Mouse (Mus musculus) urinary bladder, adult 2 months (tissue): ENCODE measurements around the gene Xab2. TPM values are rescaled to one million over a fixed set of nuclear protein-coding genes. Genes with fewer than 3 reads are reported as not detected.

ENCODE experiments used
- polyA plus RNA-seq: library from polyadenylated mRNA; depleted of rRNA; stranded (reverse); fragments of >200 nt; gene quantifications from 2 replicates; pipeline ENCODE4 v1.2.3, GENCODE M21; 2012; rRNA removed

The Xab2 gene
- polyA plus RNA-seq, 1 experiment: 54.9 TPM

Other genes with a start within 250 kb of the Xab2 start
- gene Arhgef18, start 228.3 kb downstream of the Xab2 start, polyA plus RNA-seq: 34.0 and 36.5 TPM in 2 replicates
- 8.5 and 11.1 TPM in 2 replicates for gene Pex11g, start 153.6 kb downstream of the Xab2 start, polyA plus RNA-seq
- 0.15 and 0.26 TPM in 2 replicates for gene Tex45, start 150.5 kb downstream of the Xab2 start, polyA plus RNA-seq
- gene Zfp358, start 128.2 kb downstream of the Xab2 start, polyA plus RNA-seq: 27.5 and 31.0 TPM in 2 replicates
- 104 and 125 TPM in 2 replicates for gene Mcoln1, start 120.9 kb downstream of the Xab2 start, polyA plus RNA-seq
- gene Pnpla6, start 105.9 kb downstream of the Xab2 start, polyA plus RNA-seq: 50.0 and 54.3 TPM in 2 replicates
- gene C330021F23Rik, start 53.3 kb downstream of the Xab2 start, polyA plus RNA-seq: 0.18 and 0.33 TPM in 2 replicates
- 13.3 and 16.1 TPM in 2 replicates for gene Camsap3, start 34.0 kb downstream of the Xab2 start, polyA plus RNA-seq
- 65.2 and 71.8 TPM in 2 replicates for gene Pet100, start 232 bp upstream of the Xab2 start, polyA plus RNA-seq
- gene Pcp2, start 4.2 kb upstream of the Xab2 start, polyA plus RNA-seq: not detected in 2 replicates
- 135 and 202 TPM in 2 replicates for gene Stxbp2, start 9.6 kb upstream of the Xab2 start, polyA plus RNA-seq
- 53.8 and 69.7 TPM in 2 replicates for gene Retn, start 34.5 kb upstream of the Xab2 start, polyA plus RNA-seq
- gene Mcemp1, start 44.4 kb upstream of the Xab2 start, polyA plus RNA-seq: 0.39 and 0.43 TPM in 2 replicates
- 4.6 and 9.2 TPM in 2 replicates for gene Fcor, start 51.0 kb upstream of the Xab2 start, polyA plus RNA-seq
- 26.9 and 29.5 TPM in 2 replicates for gene Trappc5, start 55.0 kb upstream of the Xab2 start, polyA plus RNA-seq
- gene Fcer2a, start 72.9 kb upstream of the Xab2 start, polyA plus RNA-seq: 0.12 and 0.13 TPM in 2 replicates
- 0.08 and 0.29 TPM in 2 replicates for gene Clec4g, start 99.3 kb upstream of the Xab2 start, polyA plus RNA-seq
- 7.0 and 8.5 TPM in 2 replicates for gene Cd209a, start 127.7 kb upstream of the Xab2 start, polyA plus RNA-seq
- gene Cd209e, start 233.0 kb upstream of the Xab2 start, polyA plus RNA-seq: 0.12 and 0.14 TPM in 2 replicates